Mouse (Mus musculus) heart, embryonic 10.5 days (tissue): ENCODE measurements at regions not wholly inside any gene's neighbourhood (a gene's known extent, or its start where the extent isn't known, plus 50 kb on each side); places are given as distances from the start of the nearest gene placed in this dataset.

ENCODE experiments used
- DNase-seq: peaks from one replicate; pipeline ENCODE4 v3.0.0-alpha.2; 2017; ENCODE audit warnings: low spot score
- H3K27ac ChIP-seq: fragments of 300-500 bp; sonication (generic); 2 replicates; pipeline ENCODE4 v1.5.1; 2016; ENCODE audit warnings: mild to moderate bottlenecking
- H3K27me3 ChIP-seq: fragments of 300-500 bp; sonication (generic); 2 replicates; pipeline ENCODE4 v1.6.1; 2016; ENCODE audit warnings: mild to moderate bottlenecking; ENCODE audit not compliant: poor library complexity, insufficient read depth, severe bottlenecking
- H3K36me3 ChIP-seq: fragments of 300-500 bp; sonication (generic); 2 replicates; pipeline ENCODE4 v1.6.1; 2016; ENCODE audit warnings: mild to moderate bottlenecking, moderate library complexity
- H3K4me1 ChIP-seq: fragments of 300-500 bp; sonication (generic); 2 replicates; pipeline ENCODE4 v1.6.1; 2016; ENCODE audit warnings: mild to moderate bottlenecking
- H3K4me3 ChIP-seq: fragments of 300-500 bp; sonication (generic); 2 replicates; pipeline ENCODE4 v1.5.1; 2016; ENCODE audit warnings: mild to moderate bottlenecking, moderate library complexity
- H3K9me3 ChIP-seq: fragments of 300-500 bp; sonication (generic); 2 replicates; pipeline ENCODE4 v1.6.1; 2016; ENCODE audit warnings: mild to moderate bottlenecking, moderate library complexity
- WGBS: fragments of 180-500 bp; shearing (Covaris S2); methylation state at CpG from one replicate; pipeline ENCODE4 v1.1.7; 2016; 5-methylcytosine and 5-hydroxymethylcytosine counted together

DNA sequence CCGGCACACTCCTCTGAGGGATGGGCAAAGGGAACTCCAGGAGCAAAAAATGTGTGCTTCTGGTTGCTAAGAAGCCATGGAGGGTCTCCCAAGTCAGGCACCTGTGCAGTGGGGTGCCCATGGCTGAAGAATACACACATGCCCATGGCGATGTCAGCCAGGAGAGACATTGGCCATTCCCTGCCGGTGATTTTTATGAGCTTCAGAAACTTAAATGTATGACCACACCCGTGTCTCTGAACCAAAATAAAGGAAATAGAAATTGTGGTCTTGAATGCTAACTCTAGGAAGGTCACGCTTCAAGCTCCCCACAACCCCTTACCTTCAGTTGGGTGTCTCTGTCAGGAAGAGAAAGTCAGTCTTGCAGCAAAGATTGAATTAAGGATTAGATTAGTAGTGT, 56.0 kb upstream of the Map1b start:
- H3K4me1 ChIP-seq = no peaks in the 10 kb centered on the region
- no peak for DNase-seq
- 84% methylated on average over 5 of the region's 5 CpGs for WGBS

More for the DNA sequence above, 56.0 kb upstream of the Map1b start:
- no peaks in the 10 kb centered on the region for H3K27me3 ChIP-seq
- H3K4me3 ChIP-seq = no peak overlapping the region
- no peaks in the 10 kb centered on the region for H3K9me3 ChIP-seq
- H3K27ac ChIP-seq = no peak overlapping the region
- no peaks in the 10 kb centered on the region for H3K36me3 ChIP-seq
